Mouse (Mus musculus): ENCODE results near the gene Tcf7l1. TPM values are rescaled to one million over a fixed set of nuclear protein-coding genes. Genes with fewer than 3 reads are reported as not detected.
A peak's percentile ranks its signal among the peaks of the same experiment; 100 is the strongest.

Gene Tcf7l1
- total RNA-seq, 2 experiments from 2014 or later = 0.90 TPM; not detected in 1

GRCm38 (mm10) chr6:72787948-72788891 is 834 bp downstream of the Tcf7l1 start:
- ATAC-seq (replicated peaks; ENCODE audit: low FRiP score, low TSS enrichment, poor library complexity, severe bottlenecking) = 0 out of 2 replicates have a peak, but pooled peaks have one; percentile 8

DNA sequence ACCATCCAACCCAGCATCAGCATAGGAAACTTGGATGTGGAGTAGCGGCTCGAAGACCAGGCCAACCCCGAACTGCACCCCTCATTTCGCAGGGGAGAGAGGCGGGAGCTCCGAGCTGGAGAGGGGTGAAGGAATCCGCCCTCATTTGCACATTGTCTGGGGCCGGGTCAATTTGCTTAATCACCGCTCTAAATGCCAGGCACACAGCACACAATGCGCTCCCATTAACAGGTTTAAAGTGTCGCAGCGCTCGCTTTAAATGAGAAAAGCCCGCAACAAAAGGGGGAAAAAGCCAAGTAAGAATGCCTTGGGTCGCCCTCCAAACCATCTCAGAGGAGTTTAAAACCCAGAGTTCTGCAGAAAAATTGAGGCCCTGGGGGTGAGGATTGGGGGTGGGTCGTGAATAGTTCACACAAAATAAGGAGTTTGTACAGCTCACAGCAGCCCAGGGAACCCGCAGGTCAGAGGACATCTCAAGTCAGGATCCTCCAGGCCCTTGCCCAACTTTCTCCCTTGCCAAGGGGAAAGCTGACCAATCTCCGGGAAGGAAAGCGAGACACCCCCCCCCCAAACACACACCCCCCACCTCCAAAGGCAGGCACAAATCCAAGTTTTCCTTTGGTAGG is 1.6 kb downstream of the Tcf7l1 start:
- no peak for ATAC-seq (replicated peaks; ENCODE audit: low FRiP score, low TSS enrichment, poor library complexity, severe bottlenecking)

DNA sequence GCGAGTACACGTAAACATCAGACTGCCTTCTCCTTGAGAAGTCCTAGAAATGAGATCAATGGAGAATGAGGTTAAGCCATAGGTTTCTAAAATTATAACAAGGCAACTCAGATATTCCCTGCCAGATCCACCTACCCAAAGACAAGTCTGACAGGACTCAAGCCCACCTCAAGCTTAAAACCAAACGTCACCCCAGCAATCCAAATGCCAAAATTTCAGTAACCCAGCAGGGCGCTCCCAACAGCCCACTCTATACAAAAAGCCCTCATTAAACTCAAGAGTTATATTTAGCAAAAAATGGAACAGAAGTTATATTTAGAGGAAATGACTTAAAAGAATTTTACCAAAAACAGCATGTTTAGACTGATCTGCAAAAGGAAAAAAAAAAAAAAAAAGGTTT is 5.3 kb downstream of the Tcf7l1 start:
- no peak for ATAC-seq (replicated peaks; ENCODE audit: low FRiP score, low TSS enrichment, poor library complexity, severe bottlenecking)

- ATAC-seq (replicated peaks; ENCODE audit: low FRiP score, low TSS enrichment, poor library complexity, severe bottlenecking) = no peak
Observed at GRCm38 (mm10) chr6:72778779-72779776, 10.0 kb downstream of the Tcf7l1 start.

DNA sequence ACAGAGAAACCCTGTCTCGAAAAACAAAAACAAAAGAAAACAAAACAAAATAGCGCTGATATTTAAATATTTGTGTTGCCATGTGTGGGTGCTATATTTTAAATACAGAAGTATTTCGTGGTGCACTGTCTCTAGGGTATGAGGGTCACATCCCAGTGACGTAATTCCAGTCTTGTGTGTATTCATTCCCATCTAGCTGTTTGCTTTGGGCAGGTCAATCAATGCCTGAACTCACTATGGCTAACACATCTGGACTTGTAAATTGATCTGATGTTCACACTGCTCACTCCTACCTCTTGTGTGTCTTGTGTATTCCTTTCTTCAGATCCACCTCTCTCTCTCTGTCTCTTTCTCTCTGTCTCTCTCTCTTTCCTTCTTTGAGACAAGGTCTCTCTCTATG is 11.8 kb downstream of the Tcf7l1 start:
- no peak for ATAC-seq (replicated peaks; ENCODE audit: low FRiP score, low TSS enrichment, poor library complexity, severe bottlenecking)

GRCm38 (mm10) chr6:72774275-72774674 is 14.8 kb downstream of the Tcf7l1 start:
- ATAC-seq (replicated peaks; ENCODE audit: low FRiP score, low TSS enrichment, poor library complexity, severe bottlenecking) = no peak

GRCm38 (mm10) chr6:72769915-72770776 is 18.9 kb downstream of the Tcf7l1 start:
- no peak for ATAC-seq (replicated peaks; ENCODE audit: low FRiP score, low TSS enrichment, poor library complexity, severe bottlenecking)

DNA sequence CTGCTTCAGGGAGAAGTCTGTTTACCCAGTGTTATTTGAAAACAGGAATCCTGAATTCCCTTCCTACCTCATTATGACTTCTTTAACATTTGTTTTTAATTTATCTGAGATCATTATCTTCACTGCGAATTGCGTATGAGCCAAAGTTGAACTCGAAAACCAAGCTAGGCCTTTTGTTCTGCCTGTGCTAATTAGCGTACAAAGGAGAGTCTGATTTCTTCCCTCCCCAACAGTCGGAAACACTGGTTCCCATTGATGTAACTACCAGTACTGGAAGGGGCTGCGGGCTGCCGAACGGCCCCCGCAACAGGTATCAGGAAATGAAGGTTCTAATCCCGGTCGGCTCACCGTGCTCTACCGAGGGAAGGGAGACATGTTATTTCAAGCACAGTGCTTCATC is 19.7 kb downstream of the Tcf7l1 start:
- ATAC-seq (replicated peaks; ENCODE audit: low FRiP score, low TSS enrichment, poor library complexity, severe bottlenecking) = no peak

- no peak for ATAC-seq (replicated peaks; ENCODE audit: low FRiP score, low TSS enrichment, poor library complexity, severe bottlenecking)
Observed at GRCm38 (mm10) chr6:72768804-72769203, 20.2 kb downstream of the Tcf7l1 start.

GRCm38 (mm10) chr6:72768097-72768496 is 21.0 kb downstream of the Tcf7l1 start:
- ATAC-seq (replicated peaks; ENCODE audit: low FRiP score, low TSS enrichment, poor library complexity, severe bottlenecking) = no peak

DNA sequence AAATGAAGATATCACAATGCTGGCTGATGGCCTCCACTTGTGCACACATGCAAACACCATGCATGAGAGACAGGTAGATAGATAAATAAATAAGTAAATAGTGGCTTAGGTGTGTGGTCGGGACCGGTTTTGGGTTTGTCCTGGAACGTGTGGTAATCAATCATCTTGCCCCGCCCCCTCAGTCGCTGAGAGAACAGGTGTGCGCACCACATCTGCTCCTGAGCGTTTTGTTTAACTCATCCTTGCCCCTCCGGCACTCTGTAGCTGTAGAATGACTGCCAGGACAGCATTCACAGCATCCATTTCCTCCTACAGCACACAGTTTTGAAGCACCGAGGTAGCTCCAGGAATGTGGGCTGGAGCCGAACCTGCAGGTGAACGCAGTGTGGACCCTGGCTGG is 25.4 kb downstream of the Tcf7l1 start:
- no peak for ATAC-seq (replicated peaks; ENCODE audit: low FRiP score, low TSS enrichment, poor library complexity, severe bottlenecking)

DNA sequence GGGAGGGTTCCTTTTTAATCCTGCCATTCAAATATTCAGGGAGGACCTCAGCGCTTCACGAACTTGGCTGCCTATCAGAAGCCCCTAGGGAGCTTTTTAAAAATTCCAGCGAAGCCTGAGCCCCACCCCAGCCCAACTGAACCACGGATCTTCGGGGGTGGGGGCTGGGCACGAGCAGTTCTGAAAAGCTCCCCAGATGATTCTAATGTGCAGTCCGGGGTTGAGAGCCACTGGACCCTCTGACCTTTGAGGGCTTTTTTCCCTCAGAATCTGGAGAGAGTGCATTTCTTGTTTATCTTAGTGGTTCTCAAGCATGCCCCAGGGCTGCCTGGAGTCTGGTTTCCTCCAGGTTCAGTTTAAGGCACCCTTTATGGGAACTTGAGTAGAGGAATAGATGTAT is 27.4 kb downstream of the Tcf7l1 start:
- ATAC-seq (replicated peaks; ENCODE audit: low FRiP score, low TSS enrichment, poor library complexity, severe bottlenecking) = no peak

- no peak for ATAC-seq (replicated peaks; ENCODE audit: low FRiP score, low TSS enrichment, poor library complexity, severe bottlenecking)
Observed at GRCm38 (mm10) chr6:72758239-72759017, 30.6 kb downstream of the Tcf7l1 start.

- ATAC-seq (replicated peaks; ENCODE audit: low FRiP score, low TSS enrichment, poor library complexity, severe bottlenecking) = no peak
Observed at GRCm38 (mm10) chr6:72755267-72755889, 33.7 kb downstream of the Tcf7l1 start.

GRCm38 (mm10) chr6:72754215-72754614 is 34.8 kb downstream of the Tcf7l1 start:
- no peak for ATAC-seq (replicated peaks; ENCODE audit: low FRiP score, low TSS enrichment, poor library complexity, severe bottlenecking)

DNA sequence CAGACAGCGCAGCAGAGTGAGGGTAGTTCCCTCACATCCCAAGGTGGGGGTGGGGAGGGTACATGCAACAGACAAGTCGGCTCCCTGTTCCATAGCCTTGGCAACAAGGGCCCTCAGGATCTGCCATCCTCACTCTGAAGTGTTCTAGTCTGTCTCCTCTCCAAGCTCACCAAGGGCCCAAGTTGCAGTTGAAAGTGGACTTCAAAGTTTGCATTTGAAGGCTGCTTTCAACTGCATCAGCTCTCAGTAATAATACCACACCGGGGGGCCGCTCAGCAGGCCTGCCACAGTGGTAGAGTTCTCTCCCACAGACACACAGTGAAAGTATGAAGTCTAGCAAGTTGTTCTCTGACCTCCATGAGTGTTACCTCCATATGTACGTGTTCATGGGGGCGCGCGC is 35.3 kb downstream of the Tcf7l1 start:
- no peak for ATAC-seq (replicated peaks; ENCODE audit: low FRiP score, low TSS enrichment, poor library complexity, severe bottlenecking)

DNA sequence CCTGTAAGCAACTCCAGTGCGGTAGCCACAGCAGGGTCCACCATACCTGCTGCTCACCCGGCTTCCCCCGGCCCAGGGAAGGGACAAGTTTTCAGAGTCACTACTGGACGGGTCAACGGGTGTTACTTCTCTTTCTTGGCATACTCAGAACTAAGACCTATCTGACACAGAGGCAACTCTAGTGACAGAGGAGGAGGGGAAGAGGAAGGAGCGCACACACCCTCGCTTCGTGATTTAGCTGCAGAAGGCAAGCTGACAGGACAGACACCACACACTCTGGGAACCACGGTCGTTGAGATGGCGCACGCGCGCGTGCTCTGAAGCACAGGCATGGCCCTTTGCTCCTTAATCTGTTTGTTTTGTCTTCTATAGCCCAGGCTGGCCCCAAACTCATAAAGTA is 36.2 kb downstream of the Tcf7l1 start:
- ATAC-seq (replicated peaks; ENCODE audit: low FRiP score, low TSS enrichment, poor library complexity, severe bottlenecking) = no peak

DNA sequence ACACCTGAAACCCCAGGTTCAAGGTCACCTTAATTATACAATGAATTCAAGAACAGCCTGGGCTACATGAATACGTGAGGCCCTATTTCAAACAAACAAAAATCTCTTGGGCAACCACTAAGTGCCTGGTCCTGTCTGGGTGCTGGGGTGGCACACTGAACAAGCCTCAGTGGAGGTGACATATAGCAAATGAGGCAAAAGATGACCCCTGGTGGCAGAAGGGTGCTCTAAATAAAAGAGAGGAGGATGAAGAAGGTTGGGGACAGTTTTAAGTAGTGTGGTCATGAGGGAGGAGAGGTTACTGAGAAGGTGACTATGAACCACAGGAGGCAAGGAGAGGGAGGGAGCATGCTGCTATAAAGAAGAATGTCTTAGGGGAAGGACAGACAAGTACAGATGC is 37.8 kb downstream of the Tcf7l1 start:
- 0 out of 2 replicates have a peak, but pooled peaks have one; percentile 34 for ATAC-seq (replicated peaks; ENCODE audit: low FRiP score, low TSS enrichment, poor library complexity, severe bottlenecking)
